Mouse (Mus musculus): ENCODE data around the gene Plxnd1.

Gene Plxnd1

GRCm38 (mm10) chr6:115999227-115999626 is 4.4 kb upstream of the Plxnd1 start:
- no peak for DNase-seq (ENCODE audit: low spot score in 2 of 2)

GRCm38 (mm10) chr6:115998758-115999157 is 4.0 kb upstream of the Plxnd1 start:
- no peak for DNase-seq (ENCODE audit: low spot score in 2 of 2)

- DNase-seq (ENCODE audit: low spot score in 2 of 2), result no peak
Measured at GRCm38 (mm10) chr6:115997726-115998311, 3.0 kb upstream of the Plxnd1 start.

- no peak for DNase-seq (ENCODE audit: low spot score in 2 of 2)
Measured at GRCm38 (mm10) chr6:115996171-115996851, 1.5 kb upstream of the Plxnd1 start.

- no peak for DNase-seq (ENCODE audit: low spot score in 2 of 2)
Measured at GRCm38 (mm10) chr6:115995531-115995941, 731 bp upstream of the Plxnd1 start.

- peak in 1 of 2 experiments; percentile 45 for DNase-seq (ENCODE audit: low spot score in 2 of 2)
Measured at GRCm38 (mm10) chr6:115994146-115994876, 494 bp downstream of the Plxnd1 start.

GRCm38 (mm10) chr6:115993463-115994145 is 1.2 kb downstream of the Plxnd1 start:
- DNase-seq (ENCODE audit: low spot score in 2 of 2), result no peak

GRCm38 (mm10) chr6:115992981-115993380 is 1.8 kb downstream of the Plxnd1 start:
- no peak for DNase-seq (ENCODE audit: low spot score in 2 of 2)

GRCm38 (mm10) chr6:115991881-115992620 is 2.8 kb downstream of the Plxnd1 start:
- no peak for DNase-seq (ENCODE audit: low spot score in 2 of 2)

GRCm38 (mm10) chr6:115991108-115991880 is 3.5 kb downstream of the Plxnd1 start:
- no peak for DNase-seq (ENCODE audit: low spot score in 2 of 2)

GRCm38 (mm10) chr6:115990479-115990878 is 4.3 kb downstream of the Plxnd1 start:
- DNase-seq (ENCODE audit: low spot score in 2 of 2), result no peak

- no peak for DNase-seq (ENCODE audit: low spot score in 2 of 2)
Measured at GRCm38 (mm10) chr6:115990056-115990455, 4.7 kb downstream of the Plxnd1 start.

GRCm38 (mm10) chr6:115989607-115990006 is 5.2 kb downstream of the Plxnd1 start:
- no peak for DNase-seq (ENCODE audit: low spot score in 2 of 2)

GRCm38 (mm10) chr6:115989032-115989431 is 5.8 kb downstream of the Plxnd1 start:
- no peak for DNase-seq (ENCODE audit: low spot score in 2 of 2)

- DNase-seq (ENCODE audit: low spot score in 2 of 2), result no peak
Measured at GRCm38 (mm10) chr6:115987096-115987747, 7.6 kb downstream of the Plxnd1 start.

- no peak for DNase-seq (ENCODE audit: low spot score in 2 of 2)
Measured at GRCm38 (mm10) chr6:115986472-115987095, 8.2 kb downstream of the Plxnd1 start.

- no peak for DNase-seq (ENCODE audit: low spot score in 2 of 2)
Measured at GRCm38 (mm10) chr6:115985622-115986021, 9.2 kb downstream of the Plxnd1 start.

- DNase-seq (ENCODE audit: low spot score in 2 of 2), result no peak
Measured at GRCm38 (mm10) chr6:115984580-115984979, 10.2 kb downstream of the Plxnd1 start.

GRCm38 (mm10) chr6:115983306-115984038 is 11.3 kb downstream of the Plxnd1 start:
- no peak for DNase-seq (ENCODE audit: low spot score in 2 of 2)

All from urinary bladder, postnatal 4 days (tissue).